Mouse (Mus musculus) gastrocnemius, postnatal 36 days (tissue): Measurements from ENCODE around the gene Hivep3. TPM values are rescaled to one million over a fixed set of nuclear protein-coding genes. Genes with fewer than 3 reads are reported as not detected.

Experiments used
- DNase-seq, 2 experiments: peaks; one replicate each; pipeline ENCODE4 v3.0.0; 2022
- intact Hi-C: fragments of 180-260 bp; cut with DNase I; formaldehyde crosslinking; loops from one replicate; pipeline ENCODE4 v1.15.1; 2025
- total RNA-seq, 2 experiments: library from RNA; stranded (reverse); gene quantifications; 2 replicates each; pipeline ENCODE4 v1.2.3; 2021

Hivep3 gene
- total RNA-seq, 2 experiments from 2014 or later: 2.2 to 3.5 TPM

DNA sequence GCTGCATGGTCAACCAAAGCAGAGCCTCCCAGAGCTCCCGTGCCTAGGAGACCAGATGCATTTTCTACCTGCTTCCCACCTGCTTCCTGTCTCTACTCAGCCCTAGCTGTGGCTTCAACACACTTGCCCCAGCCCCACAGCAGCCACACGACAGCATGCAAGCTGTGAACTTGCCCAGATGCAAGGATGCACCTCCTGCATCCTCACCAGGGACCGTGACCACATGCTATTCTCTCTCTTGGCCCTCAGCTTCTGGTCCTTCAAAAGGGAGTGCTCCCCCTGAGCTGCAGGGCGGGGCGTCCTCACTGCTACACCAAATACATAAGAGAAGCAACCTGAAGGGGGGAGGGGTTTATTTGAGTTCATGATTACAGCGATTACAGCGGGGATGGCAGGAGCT lies 303.4 kb downstream of the Hivep3 start:
- intact Hi-C loops: no loop called here
- no peak for DNase-seq

DNA sequence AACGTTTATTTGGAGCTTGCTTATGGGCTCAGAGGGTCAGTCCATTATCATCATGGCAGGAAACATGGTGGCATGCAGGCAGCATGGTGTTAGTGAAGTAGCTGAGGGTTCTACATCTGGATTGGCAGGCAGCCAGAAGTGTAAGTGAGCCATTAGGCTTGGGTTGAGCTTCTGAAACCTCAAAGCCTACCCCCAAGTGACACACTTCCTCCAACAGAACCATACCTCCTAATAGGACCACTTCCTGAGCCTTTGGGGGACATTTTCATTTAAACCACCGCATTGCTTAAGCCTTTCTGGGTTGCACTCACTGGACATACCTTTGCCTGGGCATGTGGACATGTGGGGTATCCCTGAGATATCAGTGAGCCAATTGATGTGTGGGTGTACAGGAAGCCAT lies 307.9 kb downstream of the Hivep3 start:
- intact Hi-C loops: no loop called here
- no peak for DNase-seq

DNA sequence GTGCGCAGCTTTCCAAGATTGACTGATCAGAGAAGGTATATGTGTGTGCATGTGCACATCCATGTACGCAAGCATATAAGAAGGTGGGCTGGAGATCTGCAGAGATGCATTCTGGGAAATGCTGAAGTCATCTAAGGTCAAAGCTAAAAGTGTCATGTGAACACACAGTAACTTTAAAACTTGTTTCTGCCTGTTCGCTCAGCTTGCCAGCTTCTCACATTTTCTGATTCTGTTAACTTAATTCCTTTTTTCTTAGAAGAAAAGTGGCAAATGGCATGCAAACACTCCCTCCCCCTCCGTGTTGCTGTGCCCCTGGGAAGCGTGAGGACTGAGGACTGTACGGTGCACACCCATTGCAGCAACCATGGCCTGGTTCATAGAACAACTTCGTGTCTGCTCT lies 308.9 kb downstream of the Hivep3 start:
- intact Hi-C loops: no loop called here
- no peak for DNase-seq

DNA sequence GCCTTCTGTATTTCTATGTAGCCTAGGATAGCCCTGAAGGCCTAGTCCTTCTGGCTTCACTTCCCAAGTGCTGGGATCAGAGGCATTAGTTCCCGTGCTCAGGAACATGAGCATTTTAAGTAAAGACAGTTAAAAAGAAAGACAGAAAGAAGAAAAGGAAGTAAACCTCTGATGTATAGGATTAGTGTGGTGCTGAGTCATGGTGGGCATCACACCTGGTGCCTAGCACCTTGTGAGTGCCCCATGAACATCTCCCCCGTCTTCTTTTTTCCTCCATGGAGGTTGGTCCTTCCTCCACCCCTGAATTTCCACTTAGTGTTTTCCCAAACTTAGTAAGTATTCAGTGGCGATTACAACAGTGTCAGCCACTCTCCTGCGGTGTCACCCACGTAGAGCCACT lies 311.0 kb downstream of the Hivep3 start:
- no peak for DNase-seq
- intact Hi-C loops: no loop called here

DNA sequence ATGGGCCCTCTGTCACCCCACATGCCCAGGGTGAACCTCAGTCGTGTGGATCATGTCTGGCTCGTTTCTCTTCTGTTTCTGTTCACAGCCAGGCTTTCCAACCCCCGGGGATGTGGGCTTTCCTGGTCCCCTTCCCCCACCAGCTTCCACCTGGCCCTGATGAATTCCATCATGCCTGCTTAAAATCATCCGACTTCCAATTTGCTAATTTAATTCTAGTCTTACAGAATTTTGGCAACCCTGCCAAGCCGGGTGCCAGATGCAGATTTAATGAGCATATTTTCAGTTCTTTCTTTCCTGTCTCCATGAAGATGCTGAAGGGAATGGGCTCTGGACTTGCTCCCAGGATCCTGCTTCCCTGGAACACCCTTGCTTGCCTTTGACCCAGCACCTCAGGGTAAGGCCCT lies 311.6 kb downstream of the Hivep3 start:
- intact Hi-C loops: no loop called here

DNA sequence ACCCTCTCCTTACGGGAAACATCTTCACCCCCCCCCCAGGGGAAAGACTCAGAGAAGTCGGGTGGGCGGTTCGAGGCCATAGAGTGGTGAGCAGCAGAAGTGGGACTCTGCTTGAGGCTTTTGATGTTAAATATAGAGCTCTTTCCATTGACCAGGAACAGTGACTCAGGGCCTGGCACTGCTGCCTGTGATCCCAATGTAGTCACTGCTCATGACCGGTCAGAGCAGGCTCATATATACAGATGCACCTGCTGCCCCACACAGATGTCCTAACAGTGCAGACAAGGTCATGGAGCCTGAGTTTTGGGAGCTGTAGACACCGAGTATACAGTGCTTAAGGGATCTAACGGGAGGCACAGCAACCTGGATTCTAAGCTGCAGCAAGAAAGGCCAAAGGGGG lies 312.3 kb downstream of the Hivep3 start:
- intact Hi-C loops: no loop called here
- no peak for DNase-seq

More for the DNA sequence above, 311.6 kb downstream of the Hivep3 start:
- no peak for DNase-seq

DNA sequence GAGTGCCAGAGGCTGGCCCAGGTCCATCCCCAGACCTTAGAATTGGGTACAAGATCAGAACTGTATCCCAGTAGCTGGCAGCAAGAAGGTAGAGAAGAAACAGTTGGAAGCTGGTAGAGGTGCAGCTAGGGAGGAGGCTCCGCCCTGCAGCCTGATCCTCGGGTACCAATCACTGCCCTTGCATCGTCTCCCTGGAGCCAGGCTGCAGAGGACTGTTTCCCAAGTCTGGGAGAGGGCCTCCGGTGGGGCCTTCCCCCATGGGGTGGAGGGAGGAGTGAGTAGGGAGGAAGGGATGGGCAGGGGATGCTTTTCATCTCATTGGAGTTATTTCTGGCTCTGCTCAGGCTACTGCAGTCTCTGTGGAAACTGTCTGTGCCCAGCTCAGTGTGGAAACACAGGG lies 313.5 kb downstream of the Hivep3 start:
- no peak for DNase-seq

DNA sequence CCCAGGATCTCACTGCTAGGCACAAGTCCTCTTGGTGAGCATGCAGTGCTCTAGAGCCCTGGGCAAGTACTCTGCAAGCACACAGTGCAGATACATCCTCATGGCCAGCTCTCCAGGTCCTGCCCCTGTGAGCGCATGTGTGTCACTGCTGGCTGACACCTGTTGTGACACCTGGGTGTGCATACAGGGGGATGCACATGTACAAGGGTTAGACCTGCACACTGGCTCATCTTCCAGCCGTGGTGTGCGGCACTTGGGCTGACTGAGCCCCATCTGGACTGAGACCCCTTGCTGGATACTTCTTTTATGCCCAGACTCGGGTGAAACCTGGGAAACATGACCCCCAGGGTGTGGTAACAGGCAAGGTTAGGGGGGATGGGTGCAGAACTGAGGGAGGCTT lies 314.7 kb downstream of the Hivep3 start:
- DNase-seq: no peak

More for the DNA sequence above, 313.5 kb downstream of the Hivep3 start:
- intact Hi-C loops: no loop called here

DNA sequence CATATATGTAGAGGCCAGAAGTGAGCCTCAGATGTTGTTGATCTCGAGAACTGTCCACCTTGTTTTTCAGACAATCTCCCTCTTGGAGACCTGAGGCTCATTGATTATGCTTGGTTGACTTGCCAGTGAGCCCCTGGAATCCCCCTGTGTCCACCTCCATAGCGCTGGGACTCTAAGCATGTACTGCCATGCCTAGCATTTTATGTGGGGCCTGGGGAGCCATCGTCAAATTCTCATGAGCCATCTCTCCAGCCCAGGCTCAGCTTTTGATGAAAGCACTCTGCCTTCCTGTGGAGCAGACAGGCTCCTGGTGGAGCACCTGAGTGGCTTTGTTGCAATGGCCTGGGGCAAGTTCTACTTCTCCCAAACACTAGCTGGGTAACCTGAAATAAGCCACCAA lies 316.3 kb downstream of the Hivep3 start:
- intact Hi-C loops: no loop called here
- DNase-seq: no peak

More for the DNA sequence above, 314.7 kb downstream of the Hivep3 start:
- intact Hi-C loops: no loop called here

DNA sequence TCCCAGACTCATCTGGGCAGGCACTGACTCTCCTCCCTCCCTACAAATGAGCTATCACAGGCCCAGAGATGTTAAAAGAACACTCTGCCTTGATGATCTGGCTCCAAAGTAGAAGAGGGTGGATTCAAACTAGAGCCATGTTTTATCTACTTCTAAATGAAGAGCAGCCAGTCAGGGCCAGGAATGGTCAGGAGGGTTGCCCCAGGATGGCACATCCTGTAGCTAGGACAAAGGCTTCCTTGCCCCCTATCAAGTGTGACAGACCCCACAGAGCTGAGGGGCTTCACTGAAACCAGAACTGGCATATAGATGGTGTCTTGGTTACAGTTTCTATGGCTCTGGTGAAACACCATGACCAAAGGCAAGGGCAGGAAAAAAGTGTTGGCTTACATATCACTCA lies 318.9 kb downstream of the Hivep3 start:
- DNase-seq: no peak
- intact Hi-C loops: no loop called here

DNA sequence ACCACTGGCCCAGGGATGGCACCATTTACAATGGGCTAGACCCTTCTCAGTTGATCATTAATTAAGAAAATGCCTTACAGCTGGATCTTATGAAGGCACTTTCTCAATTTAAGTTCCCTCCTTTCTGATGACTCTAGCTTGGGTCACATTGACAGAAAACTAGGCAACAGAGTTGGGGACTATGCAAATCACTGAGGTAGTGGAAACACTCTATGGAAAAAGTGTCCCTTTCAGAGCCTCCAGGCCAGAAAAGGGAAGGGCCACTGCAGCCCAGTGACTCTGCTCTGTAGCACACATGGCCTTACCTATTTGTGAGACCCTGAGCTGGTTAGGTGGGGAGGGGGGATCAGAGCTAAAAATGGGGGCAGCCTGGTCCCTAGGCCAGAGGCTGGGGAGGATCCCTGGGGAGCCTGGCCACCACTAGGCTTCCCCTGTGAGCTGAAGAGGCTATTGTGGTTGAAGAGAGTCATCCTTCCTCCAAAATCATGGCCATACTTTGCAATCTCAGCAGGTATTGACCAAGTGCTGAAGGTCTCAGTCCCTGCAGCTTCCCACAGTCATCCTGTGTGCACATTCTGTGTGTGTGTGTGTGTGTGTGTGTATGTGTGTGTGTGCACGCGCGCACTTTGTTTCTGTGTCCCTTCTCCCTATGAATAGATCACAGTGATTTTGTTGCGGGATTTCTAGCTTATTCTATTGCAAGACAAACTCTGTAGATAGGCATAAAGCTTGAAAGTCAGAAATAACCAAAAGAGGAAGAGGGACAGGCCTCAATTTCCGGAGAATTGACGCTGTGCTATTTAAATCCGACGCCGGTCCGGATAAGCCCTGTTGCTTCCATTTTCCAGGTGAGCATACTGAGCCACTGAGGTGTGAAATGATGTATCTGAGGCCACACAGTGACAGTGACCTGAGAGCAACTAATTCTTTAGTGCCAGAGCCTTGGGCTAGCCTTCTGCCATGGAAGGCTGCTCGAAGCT lies 319.7 kb downstream of the Hivep3 start:
- intact Hi-C loops: no loop called here
- DNase-seq: no peak

DNA sequence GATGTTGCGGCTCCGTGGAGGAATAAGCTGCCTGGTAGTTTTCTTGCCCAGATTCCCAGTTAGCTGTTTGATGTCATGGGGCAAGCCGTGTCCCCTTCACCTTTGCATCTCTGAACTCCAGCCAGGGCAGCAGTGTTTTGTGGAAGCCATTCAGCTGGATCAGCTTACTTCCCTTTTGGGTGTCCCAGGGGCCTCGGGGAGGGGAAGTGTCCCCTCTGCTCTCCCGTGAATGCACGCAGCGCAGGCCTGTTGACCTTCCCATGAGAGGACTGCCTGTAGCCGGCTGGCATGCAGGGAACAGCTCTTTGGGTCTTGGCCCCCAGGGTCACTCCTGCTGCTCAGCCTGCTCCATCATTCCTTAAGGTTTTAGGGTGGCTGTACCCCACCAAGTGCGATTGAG lies 320.6 kb downstream of the Hivep3 start:
- DNase-seq: no peak
- intact Hi-C loops: no loop called here

DNA sequence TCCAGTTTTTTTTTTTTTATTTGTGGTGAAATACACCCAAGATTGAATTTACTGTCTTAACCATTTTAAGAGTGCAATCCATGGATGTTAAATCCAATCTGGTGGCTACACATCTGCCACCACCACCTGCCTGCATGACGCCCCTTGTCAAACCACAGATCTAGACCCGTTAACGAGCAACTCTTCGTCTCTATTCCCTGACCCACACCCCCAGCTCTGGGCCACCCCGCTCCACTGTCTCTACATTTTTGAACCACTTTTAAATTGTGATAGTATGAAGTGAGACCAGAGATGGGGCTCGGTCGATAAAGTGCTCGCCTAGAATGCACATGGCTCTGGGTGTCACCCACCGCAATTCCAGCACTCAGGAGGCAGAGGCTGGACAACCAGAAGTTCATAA lies 322.9 kb downstream of the Hivep3 start:
- DNase-seq: no peak
- intact Hi-C loops: no loop called here

DNA sequence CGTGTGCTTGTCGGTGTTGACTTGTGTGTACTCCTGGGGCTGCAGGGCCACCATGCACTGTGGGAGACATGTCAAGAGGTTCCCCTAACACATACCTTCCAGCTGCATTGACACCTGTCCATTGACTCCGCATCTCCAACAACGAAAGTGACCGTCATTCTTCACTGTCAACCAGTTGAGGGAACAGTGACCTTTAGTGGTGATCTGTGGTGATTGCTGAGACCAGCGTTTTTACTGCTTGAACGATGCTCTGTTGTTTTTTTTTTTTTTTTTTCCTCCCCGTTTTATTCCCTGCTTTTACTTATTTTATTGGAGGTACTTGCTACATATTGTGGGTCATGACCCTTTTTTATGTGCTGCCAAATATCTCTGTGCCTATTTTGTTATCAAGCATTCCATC lies 323.9 kb downstream of the Hivep3 start:
- intact Hi-C loops: no loop called here
- DNase-seq: no peak

DNA sequence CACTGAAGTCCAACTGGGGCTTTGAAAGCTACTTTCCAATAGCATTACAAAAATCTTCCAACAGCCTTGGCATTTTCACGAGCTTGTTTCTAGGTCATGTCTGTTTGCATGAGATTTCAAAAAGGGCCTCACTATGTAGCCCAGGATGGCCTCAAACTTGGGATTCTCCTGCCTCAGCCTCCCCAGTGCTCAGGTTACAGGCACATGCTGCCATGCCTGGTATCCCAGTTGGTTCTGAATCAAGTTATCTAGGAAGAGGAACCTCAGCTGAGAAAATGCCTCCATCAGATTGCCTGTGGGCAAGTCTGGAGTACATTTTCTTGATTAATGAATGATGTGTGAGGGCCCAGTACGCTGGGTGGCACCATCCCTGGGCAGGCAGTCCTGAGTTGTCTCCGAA lies 324.6 kb downstream of the Hivep3 start:
- intact Hi-C loops: no loop called here
- DNase-seq: no peak

DNA sequence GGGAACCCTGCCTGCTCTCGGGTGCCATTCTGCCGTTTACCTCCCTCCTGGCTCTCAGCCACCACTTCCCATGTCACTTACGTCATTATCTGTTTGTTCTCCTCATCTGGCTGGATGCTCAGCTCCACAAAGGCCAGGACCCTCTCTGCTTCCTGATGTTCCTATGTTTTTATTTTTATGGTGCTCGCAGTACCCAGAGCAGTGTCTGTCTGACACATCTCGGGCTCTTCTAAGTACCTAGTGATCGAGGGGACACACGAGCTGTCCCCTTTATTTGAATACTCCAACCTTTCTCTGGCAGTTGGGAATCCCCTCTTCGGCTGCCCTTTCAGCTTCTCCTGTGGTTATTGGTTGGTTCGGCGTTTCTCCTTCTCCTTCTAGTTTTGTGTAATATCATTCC lies 325.2 kb downstream of the Hivep3 start:
- intact Hi-C loops: no loop called here
- no peak for DNase-seq

DNA sequence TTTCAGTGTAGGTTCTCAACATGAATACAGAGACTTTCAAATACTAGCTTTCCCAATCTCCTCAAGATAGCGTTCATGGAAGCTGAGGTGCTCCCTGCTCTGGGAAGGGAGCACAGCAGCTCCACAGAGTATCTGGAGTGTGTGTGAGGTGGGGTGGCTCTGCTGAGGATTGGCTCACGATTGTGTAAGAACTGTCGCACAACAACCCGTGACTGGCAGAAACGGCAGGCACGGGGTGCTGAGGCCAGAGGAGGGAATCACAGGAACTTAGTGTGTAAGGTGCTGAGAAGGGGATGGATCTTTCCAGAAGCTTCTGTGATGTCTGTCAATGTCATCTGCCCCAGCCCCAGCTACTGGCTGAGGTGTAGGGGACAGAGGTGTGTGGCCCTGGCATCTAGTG lies 328.1 kb downstream of the Hivep3 start:
- intact Hi-C loops: no loop called here
- DNase-seq: no peak

DNA sequence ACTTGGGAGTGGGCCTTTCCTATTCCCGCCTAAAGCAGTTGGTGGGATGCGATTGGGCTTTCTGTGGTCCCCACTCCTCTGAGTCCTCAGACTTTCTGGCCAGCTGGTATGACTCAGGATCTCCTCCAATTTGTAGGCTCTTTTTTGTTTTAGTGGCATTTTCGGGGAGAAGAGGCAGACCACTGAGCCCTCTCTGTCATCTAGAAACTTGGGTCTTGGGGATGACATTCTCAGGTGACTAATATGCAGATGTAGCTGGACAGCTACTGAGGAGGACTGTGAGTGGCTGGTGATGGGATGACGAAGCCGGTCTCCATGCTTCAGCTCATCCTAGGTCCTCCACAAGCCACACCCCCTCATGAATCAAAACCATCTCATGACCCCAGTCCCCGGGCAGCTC lies 328.6 kb downstream of the Hivep3 start:
- DNase-seq: no peak
- intact Hi-C loops: no loop called here

DNA sequence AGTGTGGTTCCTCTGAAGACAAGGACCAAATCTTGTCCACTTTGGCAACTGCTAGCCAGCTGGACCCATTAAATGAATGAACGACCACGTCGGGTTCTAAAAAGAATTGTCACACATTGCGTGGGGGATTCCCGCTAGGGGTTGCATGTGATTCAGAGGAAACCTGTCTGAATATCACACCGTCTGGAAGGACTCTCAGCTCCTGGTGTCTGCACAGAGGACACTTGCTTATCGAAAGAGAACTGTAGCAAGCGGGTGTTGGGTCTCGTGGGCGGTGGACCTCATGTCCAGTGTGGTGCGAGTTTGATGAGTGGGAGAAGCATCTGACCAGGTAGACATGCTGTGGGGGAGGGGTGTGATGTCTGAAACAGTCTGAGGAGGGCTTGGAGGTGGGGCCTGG lies 329.2 kb downstream of the Hivep3 start:
- no peak for DNase-seq
- intact Hi-C loops: no loop called here

DNA sequence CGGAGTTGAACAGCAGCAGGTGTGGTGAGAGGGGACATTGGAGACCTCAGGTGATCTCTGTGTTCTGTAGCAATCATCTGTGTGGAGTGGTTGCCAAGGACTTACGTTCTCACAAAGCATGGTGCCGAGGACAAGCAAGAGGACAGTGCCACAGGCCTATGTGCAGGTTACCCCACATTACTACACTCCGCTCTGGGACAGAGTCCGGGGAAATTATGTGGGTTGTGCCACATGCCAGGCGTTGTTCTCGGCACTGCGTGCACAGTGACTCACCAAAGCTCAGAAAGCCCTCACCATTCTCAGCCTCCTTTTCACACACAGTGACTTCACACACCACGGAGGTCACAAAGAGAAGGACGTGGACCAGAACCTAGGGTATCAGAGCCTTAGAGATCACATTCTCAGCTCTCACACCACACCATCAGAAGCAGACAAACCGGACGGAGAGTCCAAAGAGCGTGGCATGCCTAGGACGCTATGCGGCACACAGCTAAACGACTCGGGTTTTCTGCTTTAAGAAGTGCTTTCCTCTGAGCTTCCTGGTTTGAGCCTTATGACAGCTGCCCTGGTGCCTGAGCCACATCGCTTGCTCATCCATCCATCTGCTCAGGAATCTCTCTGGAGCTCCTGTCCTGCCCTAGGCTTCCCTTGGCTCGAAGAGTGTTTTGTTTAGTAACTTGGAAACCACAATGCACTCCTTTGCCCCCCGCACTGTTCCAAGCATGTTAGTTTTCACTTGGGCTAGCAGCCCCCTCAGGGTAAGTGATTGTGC lies 330.0 kb downstream of the Hivep3 start:
- intact Hi-C loops: no loop called here

DNA sequence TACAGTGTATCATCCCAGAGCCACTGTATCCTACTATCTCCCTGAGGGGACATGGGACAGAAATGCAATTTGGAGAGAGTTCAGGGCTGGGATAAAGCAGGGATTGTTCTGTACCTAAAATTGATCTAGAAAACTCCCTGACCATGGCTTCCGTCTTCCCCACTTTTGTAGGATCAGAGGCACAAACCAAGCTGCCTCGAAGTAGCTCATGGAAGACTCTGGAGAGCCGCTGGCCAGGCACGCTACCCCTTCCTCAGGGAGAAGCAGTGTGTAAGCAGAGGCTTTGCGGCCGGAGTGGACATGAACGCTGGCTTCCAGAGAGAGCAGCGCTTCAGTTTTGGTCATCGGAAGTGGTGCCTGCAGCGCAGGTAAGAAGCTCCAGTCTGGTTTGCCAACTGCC lies 331.1 kb downstream of the Hivep3 start, which contains the start of gene AL607142.1:
Gene AL607142.1, plus strand, starts transcription at position 301 of the 400 bp plus-strand sequence.
- no peak for DNase-seq
- intact Hi-C loops: no loop called here

More for the DNA sequence above, 330.0 kb downstream of the Hivep3 start:
- DNase-seq: no peak
